Mouse (Mus musculus) cerebellum, postnatal 4 days (tissue): ENCODE data around the gene Cela2a.
A peak's percentile ranks its signal among the peaks of the same experiment; 100 is the strongest.
"Not testable (repeated sequence)": the region's sequence is repeated elsewhere in the genome, so short reads cannot be mapped to it uniquely, and the experiment has no call there.

Experiments
- DNase-seq, 2 experiments: peaks; one replicate each; pipeline ENCODE4 v3.0.0; 2022; ENCODE audit warnings: low spot score in 2 of 2, mixed read lengths in 1 of 2

Gene Cela2a

DNA sequence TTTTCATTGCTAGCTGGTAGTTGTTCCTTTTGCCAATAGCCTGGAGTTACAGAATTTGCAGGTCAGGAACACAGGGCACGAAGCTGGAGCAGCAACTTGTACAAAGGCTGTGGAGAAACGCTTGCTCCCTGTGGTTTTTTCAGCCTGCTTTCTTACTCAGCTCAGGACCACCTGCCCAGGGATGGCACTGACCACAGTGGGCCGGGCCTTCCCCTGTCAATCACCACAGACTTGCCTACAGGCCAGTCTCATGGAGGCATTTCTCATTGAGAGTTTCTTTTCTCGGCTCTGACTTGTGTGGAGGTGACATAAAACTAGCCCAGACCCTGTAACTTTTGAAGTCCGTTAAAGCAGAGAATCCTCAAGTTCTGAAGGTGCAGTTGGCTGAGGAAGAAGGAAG, 28.4 kb downstream of the Cela2a start:
- DNase-seq, result no peak

DNA sequence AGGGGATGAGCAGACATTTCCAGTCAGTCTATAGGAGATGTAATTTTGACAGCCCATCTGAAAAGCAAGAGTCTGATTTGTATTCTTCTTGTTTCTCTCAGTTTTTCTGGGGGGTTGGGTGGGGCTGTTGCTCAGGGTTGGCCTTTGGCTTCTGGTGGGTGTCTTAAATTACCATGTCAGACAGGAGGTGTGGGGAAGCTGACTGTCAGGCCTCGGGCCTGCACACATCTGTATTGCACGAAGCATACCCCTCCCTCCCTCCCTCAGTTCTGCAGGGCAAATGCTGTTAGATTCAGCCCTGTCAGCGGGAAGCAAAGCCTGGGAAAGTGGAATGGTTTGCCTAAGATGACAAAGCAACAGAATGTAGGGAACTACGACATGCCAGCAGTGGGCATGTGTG, 29.0 kb downstream of the Cela2a start:
- no peak for DNase-seq

DNA sequence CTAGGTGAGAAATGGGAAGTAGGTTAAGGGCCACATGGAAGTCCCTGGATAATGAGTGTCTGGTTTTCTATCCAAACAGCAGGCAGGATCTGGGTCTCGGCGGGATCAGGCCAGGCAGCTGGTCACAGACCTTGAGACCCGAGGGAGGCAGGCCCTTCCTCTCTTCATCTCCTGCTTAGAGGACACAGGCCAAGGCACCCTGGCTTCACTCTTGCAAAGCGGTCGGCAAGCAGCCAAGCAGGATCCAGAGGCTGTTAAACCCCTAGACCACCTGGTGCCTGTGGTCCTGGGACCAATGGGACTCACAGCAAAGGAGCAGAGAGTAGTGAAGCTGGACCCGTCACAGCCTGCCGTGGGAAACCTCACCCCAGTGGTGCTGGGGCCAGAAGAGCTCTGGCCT, 29.6 kb downstream of the Cela2a start:
- DNase-seq, result no peak

DNA sequence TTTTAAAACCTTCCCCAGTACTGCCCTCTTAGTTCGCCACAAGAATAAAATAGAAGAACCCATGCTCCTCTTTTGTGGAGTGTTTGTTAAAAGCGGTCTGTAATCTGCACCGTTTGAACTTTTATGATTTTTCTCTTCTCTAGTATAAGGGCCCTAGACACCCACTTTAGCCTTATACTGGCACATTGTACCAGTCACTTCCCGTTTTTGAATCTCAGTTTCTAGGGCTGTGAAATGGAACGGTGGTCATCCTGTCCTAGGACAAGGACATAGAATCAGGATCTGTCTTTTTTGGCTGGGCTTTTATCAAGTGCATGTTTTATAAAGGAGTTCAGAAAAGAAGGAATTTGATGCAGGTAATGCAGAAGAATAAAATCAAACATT, 31.8 kb downstream of the Cela2a start:
- DNase-seq, result no peak

- peak; percentile 94 to 97 for DNase-seq
These were observed 32.4 kb downstream of the Cela2a start, which contains the start of gene Casp9 for GRCm38 (mm10) chr4:141793282-141794151. Gene Casp9, plus strand, starts transcription at chr4:141793612.

DNA sequence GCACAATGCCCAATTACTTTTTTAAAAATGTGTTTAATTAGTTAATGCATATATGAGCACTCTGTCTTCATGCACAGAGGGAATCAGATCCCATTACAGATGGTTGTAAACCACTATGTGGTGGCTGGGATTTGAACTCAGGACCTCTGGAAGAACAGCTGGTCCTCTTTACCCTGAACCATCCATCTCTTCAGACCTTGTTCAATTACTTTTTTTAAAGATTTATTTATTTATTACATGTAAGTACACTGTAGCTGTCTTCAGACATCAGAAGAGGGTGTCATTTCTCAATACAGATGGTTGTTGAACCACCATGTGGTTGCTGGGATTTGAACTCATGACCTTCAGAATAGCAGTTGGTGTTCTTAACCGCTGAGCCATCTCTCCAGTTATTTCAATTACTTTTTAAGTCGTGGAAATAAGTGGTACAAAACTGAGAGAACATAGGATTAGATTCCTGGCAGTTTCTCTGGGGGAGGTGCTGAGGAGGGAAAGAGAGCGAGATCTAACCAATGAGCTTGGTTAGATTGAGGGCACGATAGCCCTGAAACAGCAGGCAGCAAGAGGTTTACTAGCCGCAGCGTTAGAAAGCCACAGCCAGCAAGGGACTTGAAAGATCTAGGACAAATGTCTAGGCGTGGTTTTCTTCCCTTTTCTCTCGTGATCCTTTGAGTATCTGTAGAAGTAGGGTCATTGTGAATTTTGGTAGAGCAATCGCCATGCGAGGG, 33.2 kb downstream of the Cela2a start:
- no peak for DNase-seq

DNA sequence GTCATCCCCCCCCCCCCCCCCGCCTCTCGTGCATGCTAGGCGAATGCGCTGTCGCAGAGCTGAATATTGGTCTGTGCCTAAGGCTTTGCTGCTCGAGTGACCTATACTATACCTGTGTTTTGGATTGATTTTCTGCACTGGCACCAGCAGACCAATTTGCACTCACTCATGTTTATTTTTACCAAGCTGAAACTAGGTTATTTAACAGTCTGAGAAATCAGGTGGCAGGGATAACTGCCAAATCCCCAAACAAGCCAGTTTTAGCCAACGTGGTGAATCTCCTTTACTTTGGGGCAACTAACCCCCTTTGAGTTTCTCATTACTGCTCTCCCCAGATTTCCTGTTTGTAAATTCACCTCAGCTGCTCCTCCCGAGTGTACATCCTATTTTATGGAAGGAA, 34.0 kb downstream of the Cela2a start:
- no peak for DNase-seq

DNA sequence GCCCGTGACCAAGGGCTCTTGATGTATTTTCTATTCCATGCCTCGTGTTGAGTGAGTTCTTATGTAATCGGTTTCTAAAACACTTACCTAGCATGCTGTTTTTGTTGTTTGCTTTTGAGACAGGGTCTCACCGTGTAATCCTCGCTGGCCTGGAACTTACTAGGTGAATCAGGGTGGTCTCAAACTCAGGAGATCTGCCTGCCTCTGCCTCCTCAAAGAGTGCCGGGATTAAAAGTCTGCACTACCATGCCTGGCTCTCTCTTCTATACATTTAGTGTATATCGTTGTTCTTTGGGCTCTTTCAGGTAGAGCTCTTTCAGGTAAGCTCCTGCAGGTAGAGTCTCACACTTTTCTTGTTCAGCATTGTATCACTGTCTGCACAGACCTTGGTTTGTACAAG, 34.5 kb downstream of the Cela2a start:
- no peak for DNase-seq

GRCm38 (mm10) chr4:141790524-141790990, 35.4 kb downstream of the Cela2a start, which contains the start of gene Dnajc16:
Gene Dnajc16, minus strand, starts transcription at chr4:141790931.
- DNase-seq, result peak; percentile 92 to 95

GRCm38 (mm10) chr4:141789564-141790218, 36.3 kb downstream of the Cela2a start:
- DNase-seq, result no peak

DNA sequence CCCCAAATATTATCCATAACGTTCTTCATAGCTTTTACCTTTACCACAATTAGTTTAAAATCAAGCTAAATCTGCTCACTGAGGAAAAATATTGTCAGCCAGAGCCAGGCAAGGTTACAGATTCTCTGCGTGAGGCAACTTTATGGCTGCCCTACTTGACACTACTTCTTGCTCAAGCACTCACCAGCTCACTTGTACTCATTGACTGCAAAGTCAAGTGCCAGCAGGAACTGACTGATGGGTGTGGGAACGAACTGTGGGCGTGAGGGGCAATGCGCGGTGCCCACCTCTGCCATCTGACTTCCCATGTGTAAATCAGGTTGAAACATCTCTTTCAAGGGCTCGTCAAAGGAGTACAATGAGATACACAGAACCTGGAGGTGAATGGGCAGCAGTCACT, 38.5 kb downstream of the Cela2a start:
- no peak for DNase-seq

DNA sequence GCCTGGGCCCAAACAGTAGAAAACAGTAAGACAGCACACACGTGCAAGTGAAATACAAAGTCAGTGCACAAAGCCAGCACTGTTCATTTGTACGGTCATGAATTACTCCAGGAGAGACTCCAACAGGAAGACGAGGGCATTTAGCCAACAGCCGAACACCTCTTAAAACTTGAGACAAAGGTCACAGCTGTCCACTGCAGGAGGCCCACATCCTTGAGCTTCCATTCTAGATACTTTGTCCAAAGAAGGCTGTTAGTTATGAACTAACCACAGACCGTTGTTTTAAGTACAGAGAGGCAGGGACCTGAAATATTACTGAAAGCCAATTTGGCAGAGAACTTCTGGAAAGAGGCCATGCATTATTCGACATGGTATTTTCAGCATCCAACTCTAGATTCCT, 38.9 kb downstream of the Cela2a start:
- no peak for DNase-seq

GRCm38 (mm10) chr4:141786141-141786540, 39.8 kb downstream of the Cela2a start:
- no peak for DNase-seq

DNA sequence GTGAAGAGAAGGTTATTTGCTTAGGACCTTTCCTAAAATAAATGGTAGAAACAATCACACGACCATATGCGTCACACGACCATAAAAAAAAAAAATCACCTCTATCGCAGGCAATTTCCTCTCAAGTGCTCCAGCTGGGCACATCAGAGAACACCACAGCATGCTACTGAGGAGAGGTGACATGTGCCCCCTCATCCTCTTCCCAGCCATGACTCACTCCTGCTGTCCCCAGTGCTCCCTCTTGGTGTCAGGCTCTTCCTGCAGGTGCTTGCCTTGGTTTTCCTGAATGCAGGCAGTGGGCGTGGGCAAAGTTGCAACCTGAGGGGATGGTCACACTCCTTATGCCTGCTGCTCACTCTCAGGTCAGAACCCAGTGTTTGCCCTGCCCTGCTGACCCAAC, 41.1 kb downstream of the Cela2a start:
- no peak for DNase-seq

- DNase-seq, result no peak
These were observed 44.6 kb downstream of the Cela2a start for GRCm38 (mm10) chr4:141781201-141781985.

DNA sequence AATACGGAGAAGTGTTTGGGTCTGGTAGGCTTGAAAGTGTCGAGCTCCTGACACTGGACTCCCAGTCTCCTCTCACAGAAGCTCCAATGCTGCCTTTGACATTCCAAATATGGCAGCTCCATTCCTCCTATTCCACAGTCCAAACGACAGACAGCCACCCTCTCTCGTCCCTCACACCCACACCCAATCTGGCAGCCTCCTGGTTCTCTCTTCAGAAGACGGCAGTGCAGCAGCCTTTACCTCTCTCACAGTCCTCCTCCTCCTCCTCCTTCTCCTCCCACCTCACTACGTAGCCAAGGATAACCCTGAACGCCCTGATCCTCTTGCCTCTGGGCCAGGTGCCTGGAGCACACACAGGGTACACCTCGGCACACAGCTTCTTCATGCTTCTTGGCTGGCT, 46.1 kb downstream of the Cela2a start:
- no peak for DNase-seq

GRCm38 (mm10) chr4:141773019-141773418, 52.9 kb downstream of the Cela2a start:
- DNase-seq, result not testable (repeated sequence)

GRCm38 (mm10) chr4:141771823-141772222, 54.1 kb downstream of the Cela2a start:
- no peak for DNase-seq

- DNase-seq, result no peak
These were observed 56.3 kb downstream of the Cela2a start for GRCm38 (mm10) chr4:141769501-141770160.

DNA sequence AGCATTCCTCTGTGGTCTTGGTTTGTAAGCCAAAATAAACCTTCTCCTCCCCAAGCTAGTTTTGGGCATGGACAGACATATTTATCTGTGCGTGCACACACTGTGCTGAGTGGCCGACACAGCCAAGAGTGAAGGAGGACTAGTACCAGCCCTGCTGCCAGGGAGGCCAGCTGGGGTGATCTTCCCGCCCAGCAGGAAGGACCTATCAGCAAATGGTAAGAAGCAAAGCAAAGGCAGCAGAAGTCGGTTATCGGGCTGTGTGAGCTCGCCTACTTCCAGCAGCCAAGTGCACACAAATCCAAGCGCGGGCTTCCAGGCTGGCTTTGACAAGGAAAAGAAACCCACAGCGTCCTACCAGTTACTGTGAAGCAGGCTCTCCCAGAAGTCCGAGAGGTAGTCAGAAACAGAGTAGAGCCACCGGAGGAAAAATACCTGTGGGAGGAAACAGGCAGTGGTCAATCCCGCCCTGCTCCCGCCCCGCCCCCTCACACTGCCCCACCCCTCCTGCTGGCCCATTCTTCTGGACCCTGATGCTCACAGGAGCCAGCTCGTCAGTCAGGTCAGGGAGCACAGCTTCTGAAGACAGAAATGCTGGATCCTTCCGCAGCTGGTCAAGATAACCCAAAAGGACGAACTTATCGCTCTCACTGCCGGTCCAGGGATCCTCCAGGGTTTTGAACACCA, 58.5 kb downstream of the Cela2a start:
- DNase-seq, result peak in 1 of 2 experiments; percentile 43
